Mouse (Mus musculus) G1E (cell line): Measurements from ENCODE around the gene 2010111I01Rik.

Source experiments
- CTCF ChIP-seq: IDR thresholded peaks from 2 replicates; pipeline ENCODE4 v1.5.1; 2012; ENCODE audit warnings: low read depth, low read length, inconsistent platforms, mixed read lengths
- POLR2AphosphoS5 ChIP-seq: IDR thresholded peaks from 2 replicates; pipeline ENCODE4 v1.6.1; 2012; ENCODE audit warnings: low read depth, low read length, inconsistent platforms; ENCODE audit not compliant: insufficient replicate concordance

DNA sequence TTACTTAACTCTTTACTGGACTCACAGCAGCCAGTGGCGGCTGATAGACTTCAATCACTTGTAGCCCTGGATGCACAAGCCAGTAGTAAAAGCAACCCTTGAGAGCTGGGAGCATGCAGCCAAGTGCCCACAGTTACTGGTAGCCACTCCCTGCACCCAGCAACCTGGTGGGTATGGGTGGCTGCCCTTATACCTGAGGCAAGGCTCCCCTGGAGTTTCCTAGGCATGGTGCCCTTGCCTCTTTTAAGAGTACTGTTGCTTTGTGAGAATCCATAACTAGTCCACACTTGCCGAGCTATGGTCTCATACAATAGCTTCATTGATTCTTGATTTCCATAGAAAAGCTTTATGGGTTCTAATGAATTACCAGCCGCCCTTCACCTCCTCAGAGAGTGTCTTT, 279.7 kb downstream of the 2010111I01Rik start:
- TF ChIP-seq CTCF = no peak
- TF ChIP-seq POLR2AphosphoS5 = no peak
